Mouse (Mus musculus) forebrain, embryonic 14.5 days (tissue): ENCODE measurements around the gene Scgb1b10. TPM values are rescaled to one million over a fixed set of nuclear protein-coding genes. Genes with fewer than 3 reads are reported as not detected.
"Not testable (repeated sequence)": the region's sequence is repeated elsewhere in the genome, so short reads cannot be mapped to it uniquely, and the experiment has no call there.

Experiments
- ATAC-seq: fragments of 200-750 bp; cut with Nextera tagmentation; 2 replicates; pipeline ENCODE4 v1.8.0; 2017; ENCODE audit warnings: mild to moderate bottlenecking, moderate library complexity
- DNase-seq: peaks from one replicate; pipeline ENCODE4 v3.0.0-alpha.2; 2015; ENCODE audit warnings: low spot score
- H3K27ac ChIP-seq: fragments of 300-500 bp; sonication (generic); 2 replicates; pipeline ENCODE4 v1.5.1; 2014; ENCODE audit warnings: low read depth, mild to moderate bottlenecking, control low read depth, low read length, moderate library complexity
- H3K27me3 ChIP-seq: fragments of 300-500 bp; sonication (generic); replicated peaks from 2 replicates; pipeline ENCODE4 v1.6.1; 2014; ENCODE audit warnings: low read length, control low read depth, mixed read lengths; ENCODE audit not compliant: control insufficient read depth, insufficient read depth
- H3K36me3 ChIP-seq: fragments of 300-500 bp; sonication (generic); 2 replicates; pipeline ENCODE4 v1.6.1; 2014; ENCODE audit warnings: low read length, control low read depth; ENCODE audit not compliant: control insufficient read depth, insufficient read depth
- H3K4me1 ChIP-seq: fragments of 300-500 bp; sonication (generic); 2 replicates; pipeline ENCODE4 v1.6.1; 2014; ENCODE audit warnings: antibody characterized with exemption, low read length, control low read depth; ENCODE audit not compliant: control insufficient read depth, insufficient read depth
- H3K4me2 ChIP-seq: fragments of 300-500 bp; sonication (generic); 2 replicates; pipeline ENCODE4 v1.6.1; 2014; ENCODE audit warnings: mild to moderate bottlenecking, control low read depth, low read length
- H3K4me3 ChIP-seq: fragments of 300-500 bp; sonication (generic); 2 replicates; pipeline ENCODE4 v1.5.1; 2014; ENCODE audit warnings: low read depth, low read length, control low read depth
- H3K9ac ChIP-seq: fragments of 300-500 bp; sonication (generic); 2 replicates; pipeline ENCODE4 v1.6.1; 2014; ENCODE audit warnings: mild to moderate bottlenecking, low read length, control low read depth, moderate library complexity
- H3K9me3 ChIP-seq: fragments of 300-500 bp; sonication (generic); replicated peaks from 2 replicates; pipeline ENCODE4 v1.6.1; 2016; ENCODE audit warnings: low read length, control low read depth, mixed read lengths; ENCODE audit not compliant: control insufficient read depth
- polyA plus RNA-seq: library from polyadenylated mRNA; unstranded; fragments of >200 nt; fragmentation: Nextera tagmentation; extraction: Ambion mirVana; gene quantifications from 2 replicates; pipeline ENCODE4 v1.2.1, GENCODE M21; 2014

Scgb1b10 gene
- polyA plus RNA-seq, result not detected in 2 replicates

DNA sequence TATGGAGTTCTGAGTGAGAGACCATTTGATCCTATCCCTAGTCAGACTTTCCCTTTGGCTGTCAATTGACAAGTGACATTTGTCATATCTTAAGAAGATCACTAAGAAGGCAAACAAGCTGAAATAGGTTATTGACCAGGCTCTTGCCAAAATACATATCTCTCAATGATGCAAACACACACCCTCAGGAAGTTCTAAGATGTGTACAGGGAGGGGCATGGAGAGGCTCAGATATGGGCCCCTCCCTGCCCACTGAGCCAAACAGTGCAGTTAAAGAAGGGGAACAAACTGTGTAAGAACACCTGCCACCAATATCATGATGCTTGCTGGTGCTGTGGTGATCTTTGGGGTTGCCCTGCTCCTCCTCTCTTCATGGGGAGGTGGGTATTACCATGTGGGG lies at the start of gene Scgb1b10:
TSS of gene Scgb1b10 (plus strand) at position 301 of the 400 bp plus-strand sequence.
- not testable (repeated sequence) for ATAC-seq, H3K4me1 ChIP-seq, H3K9me3 ChIP-seq, H3K4me2 ChIP-seq, H3K9ac ChIP-seq, H3K27me3 ChIP-seq, DNase-seq, H3K36me3 ChIP-seq, H3K27ac ChIP-seq, H3K4me3 ChIP-seq

Other genes with a start within 250 kb of the Scgb1b10 start
- not detected in 2 replicates for gene Scgb2b11, start 110.3 kb downstream of the Scgb1b10 start, polyA plus RNA-seq
- gene Scgb1b11, start 122.0 kb downstream of the Scgb1b10 start, polyA plus RNA-seq, result not detected in 2 replicates
- gene Scgb2b12, start 226.4 kb downstream of the Scgb1b10 start, polyA plus RNA-seq, result not detected in 2 replicates
- gene Scgb1b12, start 233.3 kb downstream of the Scgb1b10 start, polyA plus RNA-seq, result not detected in 2 replicates